Comparison of ENCODE assay signal across 8 mouse cellular contexts in the genomic region with DNA sequence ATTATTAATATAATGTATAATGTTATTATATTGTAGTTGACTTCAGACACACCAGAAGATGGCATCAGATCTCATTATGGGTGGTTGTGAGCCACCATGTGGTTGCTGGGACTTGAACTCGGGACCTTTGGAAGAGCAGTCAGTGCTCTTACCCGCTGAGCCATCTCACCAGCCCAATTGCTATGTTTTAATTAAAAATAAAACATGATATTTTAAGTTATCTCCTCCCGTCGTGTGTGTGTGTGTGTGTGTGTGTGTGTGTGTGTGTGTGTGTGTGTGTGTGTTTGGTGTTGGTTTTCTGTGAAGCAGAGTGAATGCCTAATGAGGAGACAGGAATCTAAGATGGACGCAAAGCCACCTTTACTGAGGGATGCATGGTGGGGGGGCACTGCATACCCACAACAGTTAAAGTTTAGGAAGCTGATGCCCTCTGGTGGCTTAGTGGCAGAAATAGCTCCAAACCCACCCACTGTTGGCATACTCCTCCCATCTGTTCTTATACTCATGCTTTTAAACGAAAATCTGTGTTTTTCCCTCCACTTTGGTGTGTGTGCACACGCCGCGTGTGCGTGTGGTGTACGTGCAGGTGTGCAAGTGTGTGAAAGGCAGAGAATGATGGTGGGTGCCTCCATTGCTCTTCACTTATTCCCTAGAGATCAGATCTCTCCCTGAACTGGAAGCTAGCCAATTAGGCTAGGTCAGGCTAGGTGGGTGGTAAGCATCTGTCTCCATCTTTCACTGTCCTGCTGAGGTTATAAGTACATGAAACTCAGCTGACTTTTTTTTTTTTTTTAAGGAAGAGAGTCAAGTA. TPM values are rescaled to one million over a fixed set of nuclear protein-coding genes. Genes with fewer than 3 reads are reported as not detected.
A peak's percentile ranks its signal among the peaks of the same experiment; 100 is the strongest.
DNase-seq lines count a peak whose midpoint lies in the region; ATAC-seq lines count a peak whose summit lies in the region.

No protein-coding gene starts in this region.

- peaks cover 12% of the 10 kb centered on the region for H3K4me1 ChIP-seq in intestine, embryonic 16.5 days (ENCODE audit: control insufficient read depth, insufficient read depth, low read length)
- peaks cover 9% of the 10 kb centered on the region for H3K4me1 ChIP-seq in midbrain, embryonic 10.5 days

- no peaks in the 10 kb centered on the region for H3K9me3 ChIP-seq in intestine, embryonic 16.5 days (ENCODE audit: control insufficient read depth, low read length)
- H3K9me3 ChIP-seq in midbrain, embryonic 10.5 days (replicated peaks) = no peaks in the 10 kb centered on the region

- peak; percentile 45 to 64 for DNase-seq in spleen, adult 18-20 months
- no peak for DNase-seq in spleen, adult 12 weeks (ENCODE audit: low spot score)
- DNase-seq in embryo, embryonic 10.5 days (ENCODE audit: low spot score) = peak; percentile 93
- DNase-seq in gastrocnemius, postnatal 14 days = peak; percentile 63
- peak; percentile 86 for DNase-seq in left cerebral cortex, postnatal 4 days
- DNase-seq in midbrain, embryonic 10.5 days (ENCODE audit: low spot score) = peak; percentile 63
- peak; percentile 62 for DNase-seq in right cerebral cortex, postnatal 4 days

- H3K36me3 ChIP-seq in intestine, embryonic 16.5 days (ENCODE audit: control insufficient read depth, insufficient read depth, low read length) = no peaks in the 10 kb centered on the region
- no peaks in the 10 kb centered on the region for H3K36me3 ChIP-seq in midbrain, embryonic 10.5 days

- WGBS in intestine, embryonic 16.5 days = 27% methylated on average over 11 of the region's 11 CpGs
- 39% methylated on average over 11 of the region's 11 CpGs for WGBS in midbrain, embryonic 10.5 days

- intact Hi-C loops in gastrocnemius, postnatal 14 days (cut with DNase I; ENCODE audit: low total_unique reads) = no loop called here
- intact Hi-C loops in left cerebral cortex, postnatal 4 days (cut with DNase I) = no loop called here

- H3K27ac ChIP-seq in intestine, embryonic 16.5 days (ENCODE audit: low read length) = no peak overlapping the region
- H3K27ac ChIP-seq in midbrain, embryonic 10.5 days (replicated peaks) = no peak overlapping the region

- peak; percentile 66 for ATAC-seq in intestine, embryonic 16.5 days

- H3K4me2 ChIP-seq in intestine, embryonic 16.5 days (ENCODE audit: low read depth, low read length) = no peak overlapping the region

- no peak overlapping the region for H3K9ac ChIP-seq in intestine, embryonic 16.5 days (ENCODE audit: low read depth, low read length)

- H3K27me3 ChIP-seq in intestine, embryonic 16.5 days (replicated peaks; ENCODE audit: control insufficient read depth, insufficient read depth, low read length) = no peaks in the 10 kb centered on the region
- no peaks in the 10 kb centered on the region for H3K27me3 ChIP-seq in midbrain, embryonic 10.5 days (ENCODE audit: low read depth, poor library complexity, severe bottlenecking)

- no peak overlapping the region for H3K4me3 ChIP-seq in intestine, embryonic 16.5 days (ENCODE audit: low read length)
- no peak overlapping the region for H3K4me3 ChIP-seq in midbrain, embryonic 10.5 days

RNA-seq across cellular contexts. Expression of gene Kdm6b, which starts 18.6 kb away (rescaled TPM):
- total RNA-seq in gastrocnemius, postnatal 14 days (2021) = 10 to 100 TPM; 30.3 to 31.4 TPM
- polyA plus RNA-seq in intestine, embryonic 16.5 days (2015; fragmentation: Nextera tagmentation; extraction: Ambion mirVana) = 17.6 and 18.8 TPM in 2 replicates
- total RNA-seq in left cerebral cortex, postnatal 4 days (2021) = 10 to 100 TPM; 77.2 to 85.8 TPM
- polyA plus RNA-seq in midbrain, embryonic 10.5 days (2016; fragmentation: Nextera tagmentation; extraction: Ambion mirVana) = 31.8 and 37.1 TPM in 2 replicates

RNA-seq across cellular contexts. Expression of gene Tmem88, which starts 34.0 kb away (rescaled TPM):
- total RNA-seq in gastrocnemius, postnatal 14 days (2021) = 10 to 100 TPM; 12.8 to 15.2 TPM
- polyA plus RNA-seq in intestine, embryonic 16.5 days (2015; fragmentation: Nextera tagmentation; extraction: Ambion mirVana) = 30.8 and 31.0 TPM in 2 replicates
- total RNA-seq in left cerebral cortex, postnatal 4 days (2021) = 1 to 10 TPM; 3.1 to 4.2 TPM
- 16.9 and 21.4 TPM in 2 replicates for polyA plus RNA-seq in midbrain, embryonic 10.5 days (2016; fragmentation: Nextera tagmentation; extraction: Ambion mirVana)

RNA-seq across cellular contexts. Expression of gene Cyb5d1, which starts 36.6 kb away (rescaled TPM):
- 10 to 100 TPM; 19.0 to 20.7 TPM for total RNA-seq in gastrocnemius, postnatal 14 days (2021)
- 22.6 and 24.0 TPM in 2 replicates for polyA plus RNA-seq in intestine, embryonic 16.5 days (2015; fragmentation: Nextera tagmentation; extraction: Ambion mirVana)
- total RNA-seq in left cerebral cortex, postnatal 4 days (2021) = 10 to 100 TPM; 36.3 to 41.1 TPM
- polyA plus RNA-seq in midbrain, embryonic 10.5 days (2016; fragmentation: Nextera tagmentation; extraction: Ambion mirVana) = 50.4 and 57.3 TPM in 2 replicates

RNA-seq across cellular contexts. Expression of gene Naa38, which starts 36.7 kb away (rescaled TPM):
- 10 to 100 TPM; 79.5 to 87.9 TPM for total RNA-seq in gastrocnemius, postnatal 14 days (2021)
- polyA plus RNA-seq in intestine, embryonic 16.5 days (2015; fragmentation: Nextera tagmentation; extraction: Ambion mirVana) = 168 and 170 TPM in 2 replicates
- total RNA-seq in left cerebral cortex, postnatal 4 days (2021) = 10 to 100 TPM; 60.2 to 63.9 TPM
- polyA plus RNA-seq in midbrain, embryonic 10.5 days (2016; fragmentation: Nextera tagmentation; extraction: Ambion mirVana) = 145 and 146 TPM in 2 replicates
